Comparison of ENCODE assay signal across 9 mouse cellular contexts in the genomic region with DNA sequence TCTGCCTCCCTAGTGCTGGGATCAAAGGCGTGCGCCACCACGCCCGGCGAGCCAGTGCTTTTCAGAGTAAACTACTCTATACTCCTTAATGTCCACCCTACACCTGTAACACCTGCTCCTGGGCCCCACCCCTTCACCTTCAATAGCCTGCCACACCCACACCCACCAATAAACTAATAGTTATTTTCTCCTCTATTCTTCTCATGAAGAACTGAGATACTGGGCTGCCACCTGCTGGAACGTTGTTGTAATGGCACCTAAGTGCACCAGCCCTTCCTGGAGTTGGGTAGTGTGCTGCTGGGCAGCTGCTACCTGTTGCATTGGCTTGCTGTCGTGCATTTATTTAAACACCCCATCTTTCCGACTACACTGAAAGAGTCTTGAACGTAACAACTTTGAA.
DNase-seq lines count a peak whose midpoint lies in the region; ATAC-seq and TF ChIP-seq lines count a peak whose summit lies in the region.
"Had no signal": no experiment of that assay in that cellular context is flagged by ENCODE, and none has a peak within 500 bp of the region (broad histone marks: within the 10 kb centered on the region; RNA-seq: fewer than 3 reads in every experiment).

No protein-coding gene starts in this region.

- H3K27me3 ChIP-seq in limb, embryonic 14.5 days (ENCODE audit: control insufficient read depth, insufficient read depth, low read length) = no peaks in the 10 kb centered on the region
- H3K27me3 ChIP-seq: embryonic facial prominence, embryonic 15.5 days had no signal

- H3K9ac ChIP-seq in limb, embryonic 14.5 days (ENCODE audit: low read depth, low read length, severe bottlenecking) = no peak overlapping the region
- H3K9ac ChIP-seq: embryonic facial prominence, embryonic 15.5 days had no signal

- ATAC-seq in activated CD4-positive, CD25-positive, alpha-beta regulatory T cell, adult 4 months = peak; percentile 59
- no peak for ATAC-seq in limb, embryonic 14.5 days (ENCODE audit: low FRiP score, low read depth)

- no peaks in the 10 kb centered on the region for H3K9me3 ChIP-seq in limb, embryonic 14.5 days (ENCODE audit: control insufficient read depth, low read length)
- H3K9me3 ChIP-seq: embryonic facial prominence, embryonic 15.5 days had no signal

- no peak for TF ChIP-seq POLR2A in limb, embryonic 14.5 days (IDR thresholded peaks at IDR 0.05; ENCODE audit: borderline replicate concordance, extremely low read depth, insufficient read depth, insufficient read length)

- DNase-seq in layer of hippocampus, adult 11-12 months (ENCODE audit: low spot score) = peak; percentile 73
- DNase-seq in layer of hippocampus, adult 9-10 months (ENCODE audit: low spot score) = no peak
- peak; percentile 53 to 72 for DNase-seq in cerebellum, postnatal 4 days (ENCODE audit: low spot score in 2 of 2)
- DNase-seq in heart, postnatal 4 days = peak; percentile 81
- DNase-seq in limb, embryonic 14.5 days (ENCODE audit: low spot score) = peak; percentile 66
- DNase-seq in retina, postnatal 1 day = peak; percentile 72
- DNase-seq in thymus, postnatal 25 days = peak; percentile 69

- H3K4me2 ChIP-seq in limb, embryonic 14.5 days (replicated peaks; ENCODE audit: low read depth, low read length, severe bottlenecking) = no peak overlapping the region
- H3K4me2 ChIP-seq: embryonic facial prominence, embryonic 15.5 days had no signal

- H3K36me3 ChIP-seq in limb, embryonic 14.5 days (ENCODE audit: control insufficient read depth, insufficient read depth, low read length) = no peaks in the 10 kb centered on the region
- H3K36me3 ChIP-seq: embryonic facial prominence, embryonic 15.5 days had no signal

- no peaks in the 10 kb centered on the region; the same call in 1 of the 2 replicates for H3K4me1 ChIP-seq in limb, embryonic 14.5 days (ENCODE audit: control insufficient read depth, insufficient read depth, low read length)

- no peak overlapping the region for H3K27ac ChIP-seq in limb, embryonic 14.5 days (replicated peaks; ENCODE audit: low read depth, low read length)
- H3K27ac ChIP-seq: embryonic facial prominence, embryonic 15.5 days had no signal

- 82% methylated on average over 9 of the region's 9 CpGs for WGBS in limb, embryonic 14.5 days

- H3K4me3 ChIP-seq in limb, embryonic 14.5 days (replicated peaks; ENCODE audit: low read length) = no peak overlapping the region
- H3K4me3 ChIP-seq: embryonic facial prominence, embryonic 15.5 days had no signal
